Mouse (Mus musculus) embryonic facial prominence, embryonic 11.5 days (tissue): ENCODE measurements around the gene Vmn2r99. TPM values are rescaled to one million over a fixed set of nuclear protein-coding genes. Genes with fewer than 3 reads are reported as not detected.

ENCODE experiments used
- ATAC-seq: fragments of 200-750 bp; cut with Nextera tagmentation; replicated peaks from 2 replicates; pipeline ENCODE4 v1.8.0; 2017; ENCODE audit warnings: low read depth; ENCODE audit not compliant: insufficient number of reproducible peaks, low FRiP score, low TSS enrichment
- DNase-seq: peaks from one replicate; pipeline ENCODE4 v3.0.0-alpha.2; 2015; ENCODE audit warnings: low spot score
- H3K27ac ChIP-seq: fragments of 300-500 bp; sonication (generic); replicated peaks from 2 replicates; pipeline ENCODE4 v1.5.1; 2014; ENCODE audit warnings: mild to moderate bottlenecking, low read depth, low read length, control low read depth
- H3K27me3 ChIP-seq: fragments of 300-500 bp; sonication (generic); 2 replicates; pipeline ENCODE4 v1.6.1; 2014; ENCODE audit warnings: mild to moderate bottlenecking, low read length, moderate library complexity, mixed read lengths; ENCODE audit not compliant: control insufficient read depth, insufficient read depth
- H3K36me3 ChIP-seq: fragments of 300-500 bp; sonication (generic); replicated peaks from 2 replicates; pipeline ENCODE4 v1.6.1; 2014; ENCODE audit warnings: low read depth, mild to moderate bottlenecking, low read length, moderate library complexity, mixed read lengths; ENCODE audit not compliant: control insufficient read depth, insufficient read depth
- H3K4me1 ChIP-seq: fragments of 300-500 bp; sonication (generic); 2 replicates; pipeline ENCODE4 v1.6.1; 2014; ENCODE audit warnings: low read length, mixed read lengths; ENCODE audit not compliant: control insufficient read depth, insufficient read depth
- H3K4me2 ChIP-seq: fragments of 300-500 bp; sonication (generic); 2 replicates; pipeline ENCODE4 v1.6.1; 2014; ENCODE audit warnings: low read depth, mild to moderate bottlenecking, control low read depth, low read length, moderate library complexity
- H3K4me3 ChIP-seq: fragments of 300-500 bp; sonication (generic); 2 replicates; pipeline ENCODE4 v1.5.1; 2014; ENCODE audit warnings: low read depth, low read length, control low read depth
- H3K9ac ChIP-seq: fragments of 300-500 bp; sonication (generic); replicated peaks from 2 replicates; pipeline ENCODE4 v1.6.1; 2014; ENCODE audit warnings: mild to moderate bottlenecking, control low read depth, low read length
- H3K9me3 ChIP-seq: fragments of 300-500 bp; sonication (generic); replicated peaks from 2 replicates; pipeline ENCODE4 v1.6.1; 2016; ENCODE audit warnings: mild to moderate bottlenecking, low read length, inconsistent platforms, mixed read lengths; ENCODE audit not compliant: control insufficient read depth
- WGBS: fragments of 180-500 bp; shearing (Covaris S2); extraction: QIAGEN DNeasy Blood & Tissue Kit; methylation state at CpG from one replicate; pipeline ENCODE4 v1.1.7; 2014; 5-methylcytosine and 5-hydroxymethylcytosine counted together
- polyA plus RNA-seq: library from polyadenylated mRNA; unstranded; fragments of >200 nt; fragmentation: Nextera tagmentation; extraction: Ambion mirVana; gene quantifications from 2 replicates; pipeline ENCODE4 v1.2.1, GENCODE M21; 2014

Gene Vmn2r99
- not detected in 2 replicates for polyA plus RNA-seq

DNA sequence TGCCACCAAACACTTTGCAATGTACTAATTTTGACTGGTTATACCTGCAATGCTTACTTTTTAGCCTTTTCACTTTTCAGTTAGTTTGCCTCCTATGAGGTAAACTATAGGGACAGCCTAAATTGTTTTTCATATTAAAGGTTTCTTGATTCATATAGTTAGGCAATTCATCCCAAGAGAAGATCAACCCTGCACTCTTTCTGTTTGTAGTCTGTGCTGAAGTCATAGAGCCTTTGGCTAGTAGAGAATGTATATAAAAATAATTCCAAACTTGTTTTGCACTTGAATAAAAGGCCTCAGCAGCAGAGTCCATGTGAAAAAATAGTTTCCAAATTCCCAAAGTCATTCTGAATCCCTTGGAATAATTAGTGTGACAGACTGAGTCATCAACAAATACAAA, at the start of gene Vmn2r99:
Vmn2r99 (plus strand) TSS at position 301 of the 400 bp plus-strand sequence.
- Histone ChIP-seq H3K4me2 (no peak within 1 kb of the TSS), H3K4me1 (no peaks in the 10 kb centered on the region), H3K9me3 (no peaks in the 10 kb centered on the region), H3K27me3 (no peaks in the 10 kb centered on the region), H3K27ac (no peak within 1 kb of the TSS), H3K36me3 (no peaks in the 10 kb centered on the region), H3K4me3 (no peak within 1 kb of the TSS), H3K9ac (no peak within 1 kb of the TSS)
- ATAC-seq (no peak), DNase-seq (no peak)

DNA sequence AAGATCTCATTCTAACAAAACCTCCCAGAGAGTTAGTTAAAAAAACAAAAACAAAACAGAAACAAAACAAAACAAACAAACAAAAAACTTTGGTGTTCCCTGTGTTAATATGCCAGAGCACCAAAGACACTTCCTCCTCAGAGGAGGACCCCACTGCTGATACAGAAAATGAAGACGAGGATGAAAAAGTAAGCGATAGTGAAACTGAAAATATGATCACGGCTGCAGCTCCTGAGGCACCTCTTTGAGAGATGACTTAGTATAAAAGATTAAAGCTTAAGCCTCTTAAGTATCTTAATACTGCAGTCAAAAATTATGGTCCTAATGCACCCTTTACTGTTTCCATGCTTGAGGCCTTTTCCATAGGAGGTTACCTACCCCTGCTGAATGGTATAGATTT, 75.9 kb downstream of the Vmn2r99 start:
- no peak overlapping the region for H3K27ac ChIP-seq
- DNase-seq (no peak), ATAC-seq (no peak)
- H3K27me3 ChIP-seq: no peaks in the 10 kb centered on the region
- WGBS: 92% methylated on average over 3 of the region's 3 CpGs
- no peaks in the 10 kb centered on the region for H3K4me1 ChIP-seq
- no peak overlapping the region for H3K4me3 ChIP-seq
- H3K9ac ChIP-seq: no peak overlapping the region
- H3K36me3 ChIP-seq: no peaks in the 10 kb centered on the region
- H3K9me3 ChIP-seq: no peaks in the 10 kb centered on the region; the same call in 1 of the 2 replicates
- H3K4me2 ChIP-seq: no peak overlapping the region

DNA sequence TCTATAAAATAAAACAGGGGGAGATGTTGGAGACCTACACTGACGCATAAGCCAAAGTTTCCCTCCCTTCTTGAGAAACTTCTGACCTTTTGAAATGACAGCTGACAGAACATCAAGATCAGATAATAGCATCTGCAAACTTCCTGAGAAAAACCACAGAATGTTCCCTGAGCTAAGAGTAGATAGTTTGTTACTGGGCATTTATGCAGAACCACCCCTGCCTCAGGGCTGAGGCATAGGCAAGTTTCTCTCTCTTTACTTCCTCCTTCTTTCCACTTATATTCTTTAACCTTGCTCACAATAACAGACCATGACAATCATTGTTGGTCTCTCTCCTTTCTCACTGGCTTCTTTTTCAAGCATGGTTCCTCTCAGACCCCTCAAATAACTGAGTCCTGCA, 83.2 kb downstream of the Vmn2r99 start:
- no peak overlapping the region for H3K9ac ChIP-seq
- no peak overlapping the region for H3K4me2 ChIP-seq
- 92% methylated on average over 1 of the region's 1 CpGs for WGBS
- H3K4me1 ChIP-seq: no peaks in the 10 kb centered on the region
- no peak overlapping the region for H3K27ac ChIP-seq
- H3K36me3 ChIP-seq: no peaks in the 10 kb centered on the region
- no peak overlapping the region for H3K4me3 ChIP-seq
- DNase-seq (no peak), ATAC-seq (no peak)
- no peaks in the 10 kb centered on the region for H3K9me3 ChIP-seq
- H3K27me3 ChIP-seq: no peaks in the 10 kb centered on the region

Other genes starting within 250 kb of the Vmn2r99 start
- not detected in 2 replicates for gene Vmn2r100, start 142.8 kb downstream of the Vmn2r99 start, polyA plus RNA-seq
- gene Vmn2r101, start 215.3 kb downstream of the Vmn2r99 start, polyA plus RNA-seq: not detected in 2 replicates